Mouse (Mus musculus): ENCODE measurements around the gene Habp2. TPM values are rescaled to one million over a fixed set of nuclear protein-coding genes. Genes with fewer than 3 reads are reported as not detected.
A peak's percentile ranks its signal among the peaks of the same experiment; 100 is the strongest.
"Not testable (repeated sequence)": the region's sequence is repeated elsewhere in the genome, so short reads cannot be mapped to it uniquely, and the experiment has no call there.

The Habp2 gene
- total RNA-seq, 2 experiments from 2014 or later: not detected

DNA sequence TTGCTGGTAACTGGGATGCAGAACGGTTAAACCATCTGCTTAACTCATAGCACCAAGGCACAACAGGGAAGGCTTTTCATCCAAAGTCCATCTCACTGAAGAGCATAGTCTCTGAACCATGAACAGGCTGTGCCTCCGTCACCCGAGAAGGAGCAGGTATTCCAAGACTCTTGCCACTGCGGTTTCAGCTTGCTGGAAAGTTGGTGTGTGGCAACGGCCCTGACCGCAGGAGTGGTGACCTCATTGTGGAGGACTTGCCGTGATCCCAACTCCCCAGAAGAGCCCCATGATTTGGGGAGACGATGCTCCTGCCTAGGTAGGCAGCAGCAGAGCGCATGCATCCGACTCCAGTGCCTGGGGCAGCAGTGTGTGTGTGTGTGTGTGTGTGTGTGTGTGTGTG lies 66.8 kb downstream of the Habp2 start:
- TF ChIP-seq CTCF (conservative IDR thresholded peaks at IDR 0.05): no peak
- Histone ChIP-seq H3K4me3 (no peak overlapping the region), H3K27ac (no peak overlapping the region)
- no peak for DNase-seq (ENCODE audit: low spot score in 2 of 2)

DNA sequence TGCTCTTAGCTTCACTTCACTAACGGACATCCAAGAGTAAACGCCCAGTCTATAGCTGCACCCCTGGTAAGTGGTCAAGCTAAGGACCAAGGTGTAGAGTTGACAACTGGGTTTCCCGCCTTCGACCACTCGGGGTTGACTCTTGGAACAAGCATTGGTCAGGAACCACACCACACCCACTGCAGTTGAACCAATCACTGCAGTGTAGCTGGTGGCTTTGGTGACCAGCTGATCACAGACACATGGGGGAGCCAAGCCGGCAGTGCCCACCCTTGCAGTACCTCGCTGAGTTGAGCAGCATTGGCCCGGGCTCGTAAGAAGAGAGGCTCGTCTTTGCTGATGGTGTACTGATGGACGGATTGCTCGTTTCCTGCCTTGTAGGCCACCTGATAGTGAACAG lies 68.3 kb downstream of the Habp2 start:
- H3K27ac ChIP-seq: no peak overlapping the region
- TF ChIP-seq CTCF (conservative IDR thresholded peaks at IDR 0.05): no peak
- H3K4me3 ChIP-seq: no peak overlapping the region
- DNase-seq (ENCODE audit: low spot score in 2 of 2): no peak

DNA sequence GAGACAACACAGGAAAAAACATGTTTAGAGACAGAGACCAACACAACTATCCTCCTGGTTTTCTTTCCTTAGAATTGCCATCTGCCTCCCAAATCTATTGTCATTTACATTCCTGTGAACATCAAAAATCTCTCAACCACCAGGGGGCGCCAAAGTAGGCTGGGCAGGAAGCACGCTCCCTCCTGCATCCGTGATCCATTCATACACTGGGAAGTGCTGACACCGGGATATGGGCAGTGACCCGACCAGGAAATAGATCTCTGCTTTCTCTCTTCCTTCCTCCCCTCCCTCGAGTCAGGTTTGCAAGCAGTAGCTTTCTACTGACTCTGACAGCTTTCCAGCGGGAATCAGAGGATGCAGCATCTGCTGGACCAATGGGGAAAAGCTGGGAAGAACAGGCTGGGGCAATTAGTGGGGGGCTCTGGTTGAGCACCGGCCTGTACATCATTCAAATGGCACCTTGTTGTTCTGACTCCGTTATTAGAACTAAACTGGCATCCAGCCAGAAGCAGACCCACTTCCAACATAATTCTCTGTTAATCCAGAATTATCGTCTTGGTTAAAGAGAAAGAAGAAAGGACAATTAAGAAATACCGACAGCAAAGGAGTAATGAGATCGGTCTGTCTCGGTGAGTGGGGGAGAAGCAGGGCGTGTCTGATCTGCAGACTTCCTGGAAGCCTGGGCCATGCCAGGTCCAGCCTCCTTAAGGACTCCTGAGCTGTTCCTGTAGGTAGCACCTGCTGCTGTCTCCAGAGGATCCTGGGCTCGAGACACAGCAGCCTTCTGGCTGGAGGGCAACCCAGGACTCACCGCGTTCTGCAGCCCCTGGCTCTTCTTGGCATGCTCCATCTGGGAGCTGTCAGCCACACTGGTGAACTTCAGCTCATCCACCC lies 69.8 kb downstream of the Habp2 start:
- peak; percentile 84 for TF ChIP-seq CTCF (conservative IDR thresholded peaks at IDR 0.05)
- no peak overlapping the region for H3K4me3 ChIP-seq
- no peak overlapping the region for H3K27ac ChIP-seq
- peak; percentile 54 to 78 for DNase-seq (ENCODE audit: low spot score in 2 of 2)

DNA sequence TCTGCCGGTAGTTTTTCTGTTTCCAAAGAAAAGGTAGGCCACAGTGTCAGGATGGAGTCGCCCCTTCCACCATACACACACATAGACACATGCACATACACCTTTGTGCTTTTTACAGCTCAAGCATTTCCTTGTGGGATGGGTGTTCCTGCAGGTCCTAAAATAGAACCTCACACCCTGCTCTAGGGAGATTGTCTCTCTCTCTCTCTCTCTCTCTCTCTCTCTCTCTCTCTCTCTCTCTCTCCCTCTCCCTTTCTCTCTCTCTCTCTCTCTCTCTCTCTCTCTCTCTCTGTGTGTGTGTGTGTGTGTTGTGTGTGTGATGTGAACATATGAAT lies 70.4 kb downstream of the Habp2 start:
- H3K4me3 ChIP-seq; DNase-seq (ENCODE audit: low spot score in 2 of 2); H3K27ac ChIP-seq: not testable (repeated sequence)

DNA sequence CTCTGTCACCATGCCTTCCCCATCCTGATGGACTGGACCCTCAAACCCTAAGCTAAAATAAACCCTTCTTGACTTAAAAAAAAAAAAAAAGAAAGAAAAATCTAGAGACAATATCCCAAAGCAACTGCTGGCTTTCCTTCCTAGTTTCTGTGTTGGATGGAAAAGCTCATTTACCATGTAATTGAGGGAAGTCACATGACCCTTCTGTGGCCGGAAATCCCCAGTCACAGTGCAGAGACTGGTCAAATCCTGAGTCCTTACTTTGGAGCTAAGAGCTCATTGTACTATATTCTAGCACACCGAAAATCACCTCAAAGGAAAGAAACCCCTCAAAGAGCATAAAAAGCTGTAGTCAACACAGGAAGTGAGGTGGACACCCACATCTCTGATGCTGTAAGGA lies 72.0 kb downstream of the Habp2 start:
- H3K4me3 ChIP-seq: no peak overlapping the region
- no peak for TF ChIP-seq CTCF (conservative IDR thresholded peaks at IDR 0.05)
- no peak overlapping the region for H3K27ac ChIP-seq
- DNase-seq (ENCODE audit: low spot score in 2 of 2): no peak

DNA sequence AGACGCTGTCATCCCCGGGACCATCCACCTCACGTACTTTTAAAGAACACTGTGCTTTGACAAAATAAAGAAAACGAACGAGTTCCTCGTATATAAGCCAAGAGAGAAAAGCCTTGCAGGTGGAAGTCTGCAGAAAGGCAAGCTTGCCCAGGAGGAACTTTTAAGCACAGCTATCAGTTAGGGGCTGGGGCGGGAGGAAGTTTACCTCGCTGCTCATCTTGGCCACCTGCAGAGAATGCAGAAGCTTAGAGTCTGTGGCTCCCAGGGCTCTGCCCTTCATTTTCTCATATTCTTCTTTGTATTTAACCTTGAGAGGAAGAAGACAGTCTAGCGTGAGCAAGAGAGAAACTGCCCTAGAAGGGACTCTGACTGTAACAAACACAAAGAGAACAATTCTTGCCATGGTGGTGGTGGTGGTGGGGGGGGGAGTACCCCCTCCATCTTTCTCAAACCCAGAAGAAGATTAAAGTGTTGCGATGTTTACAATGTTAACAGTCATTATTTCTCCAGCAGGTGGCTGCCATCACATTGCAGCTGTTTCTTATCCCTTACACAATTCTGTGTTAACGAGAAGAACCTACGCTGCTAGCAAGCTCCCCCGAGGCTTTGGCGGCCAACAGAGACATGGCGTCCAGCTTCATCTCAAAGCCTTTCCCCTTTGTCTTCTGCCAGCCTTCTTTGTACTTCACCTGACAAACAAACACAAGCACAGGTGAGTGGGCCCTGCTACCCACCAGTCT lies 77.0 kb downstream of the Habp2 start:
- no peak overlapping the region for H3K27ac ChIP-seq
- no peak overlapping the region for H3K4me3 ChIP-seq
- no peak for TF ChIP-seq CTCF (conservative IDR thresholded peaks at IDR 0.05)
- no peak for DNase-seq (ENCODE audit: low spot score in 2 of 2)

DNA sequence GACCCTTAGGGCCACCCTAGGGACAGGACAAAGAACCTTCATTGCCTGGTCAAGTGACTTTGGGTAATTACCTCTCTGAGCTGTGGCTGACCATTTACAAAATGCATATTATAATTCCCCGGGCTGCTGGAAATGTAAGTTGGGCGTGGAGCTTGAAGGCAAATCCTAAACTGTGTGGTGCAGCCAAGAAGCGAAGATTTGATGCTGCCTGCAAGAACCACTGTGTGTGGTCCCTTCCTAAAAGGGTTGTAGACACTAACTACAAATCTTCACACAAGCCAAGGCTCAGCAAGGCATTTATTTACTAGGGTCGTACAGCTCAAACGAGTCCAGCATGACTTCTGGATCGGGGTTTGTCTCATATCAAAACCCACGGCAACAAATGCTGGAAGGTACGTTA lies 77.6 kb downstream of the Habp2 start:
- H3K4me3 ChIP-seq: no peak overlapping the region

DNA sequence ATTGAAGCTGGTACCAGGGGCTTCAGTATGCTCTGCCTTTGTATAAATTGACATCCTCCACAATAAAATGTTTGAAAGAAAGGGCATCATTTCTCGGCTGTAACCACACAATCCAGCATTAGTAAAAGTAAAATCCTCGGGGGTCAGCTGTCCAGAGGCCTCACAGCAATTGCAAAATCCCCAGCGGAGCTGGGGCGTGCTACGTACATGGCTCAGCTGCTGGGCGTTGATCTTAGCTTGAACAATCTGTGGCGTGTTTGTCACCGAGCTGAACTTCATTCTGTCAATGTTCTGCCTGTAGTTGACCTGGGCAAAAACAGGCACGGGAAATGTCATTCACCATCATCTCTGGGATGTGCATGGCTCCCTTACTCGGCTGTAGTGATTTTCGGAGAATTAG lies 79.2 kb downstream of the Habp2 start:
- DNase-seq (ENCODE audit: low spot score in 2 of 2): no peak
- Histone ChIP-seq H3K4me3 (no peak overlapping the region), H3K27ac (no peak overlapping the region)
- no peak for TF ChIP-seq CTCF (conservative IDR thresholded peaks at IDR 0.05)

More for the DNA sequence above, 77.6 kb downstream of the Habp2 start:
- DNase-seq (ENCODE audit: low spot score in 2 of 2): no peak
- no peak for TF ChIP-seq CTCF (conservative IDR thresholded peaks at IDR 0.05)
- no peak overlapping the region for H3K27ac ChIP-seq

DNA sequence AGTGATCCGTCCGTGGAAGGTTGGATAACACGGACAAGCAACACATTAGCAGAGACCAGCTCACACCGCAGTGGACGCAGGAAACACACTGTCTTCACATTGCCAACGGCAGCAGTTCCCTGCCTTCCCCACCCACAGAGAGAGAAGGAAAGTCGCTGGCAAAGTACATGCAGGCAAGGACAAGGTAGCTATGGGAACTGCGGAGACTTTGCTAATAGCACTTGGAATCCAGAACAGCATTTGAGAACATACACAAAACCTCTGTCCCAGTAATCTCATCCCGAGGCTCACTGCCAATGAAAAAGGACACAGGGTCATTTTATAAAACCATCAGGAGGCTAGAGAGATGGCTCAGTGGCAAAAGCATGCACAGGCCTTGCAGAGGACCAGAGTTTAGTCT lies 79.7 kb downstream of the Habp2 start:
- Histone ChIP-seq H3K4me3 (no peak overlapping the region), H3K27ac (no peak overlapping the region)
- no peak for TF ChIP-seq CTCF (conservative IDR thresholded peaks at IDR 0.05)
- no peak for DNase-seq (ENCODE audit: low spot score in 2 of 2)

DNA sequence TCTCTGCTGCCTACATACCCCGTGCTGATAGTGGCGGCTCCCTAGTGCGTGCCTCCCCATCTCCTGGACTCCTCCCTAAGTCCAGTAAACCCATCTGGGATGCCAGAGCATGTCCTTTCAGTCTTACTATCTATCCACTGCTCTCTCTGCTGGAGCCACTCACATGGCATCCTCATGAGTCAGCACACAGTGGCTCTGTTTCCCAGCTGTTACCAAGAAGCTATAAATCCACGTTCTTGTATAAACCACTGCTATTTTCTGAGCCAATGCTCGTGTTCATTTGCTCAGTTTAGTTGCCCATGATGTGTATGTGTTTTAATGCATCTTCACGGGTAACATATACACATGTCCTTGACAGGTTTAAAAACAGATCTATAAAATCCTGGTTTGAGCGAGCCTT lies 80.8 kb downstream of the Habp2 start:
- no peak for TF ChIP-seq CTCF (conservative IDR thresholded peaks at IDR 0.05)
- no peak overlapping the region for H3K4me3 ChIP-seq
- DNase-seq (ENCODE audit: low spot score in 2 of 2): no peak
- H3K27ac ChIP-seq: no peak overlapping the region

DNA sequence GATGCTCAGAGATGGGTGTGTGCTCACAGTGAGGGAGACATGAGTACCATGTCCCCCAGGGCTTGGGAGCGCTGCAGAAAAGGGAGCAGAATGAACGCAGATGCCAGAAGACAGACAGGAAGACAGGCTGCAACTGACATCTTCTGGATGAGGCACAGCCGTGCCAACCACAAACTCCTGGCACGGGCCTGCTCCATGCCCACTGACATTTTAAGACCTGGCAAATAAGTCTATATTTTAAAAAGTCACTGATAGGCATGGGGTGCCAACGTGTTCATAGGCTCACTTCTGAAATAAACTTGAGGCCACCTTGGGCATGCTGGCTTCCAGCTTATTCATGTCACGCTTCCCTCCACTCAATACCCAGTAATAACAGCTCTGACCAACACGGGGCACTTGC lies 82.0 kb downstream of the Habp2 start:
- no peak for DNase-seq (ENCODE audit: low spot score in 2 of 2)

More for the DNA sequence above, 82.0 kb downstream of the Habp2 start:
- no peak overlapping the region for H3K27ac ChIP-seq
- no peak overlapping the region for H3K4me3 ChIP-seq
- no peak for TF ChIP-seq CTCF (conservative IDR thresholded peaks at IDR 0.05)

Other genes with a start within 250 kb of the Habp2 start
- under 1 TPM; 0.15 TPM for gene Nrap, start 102.9 kb downstream of the Habp2 start, total RNA-seq (2021)
- gene Casp7, start 110.0 kb downstream of the Habp2 start, total RNA-seq (2021): 1 to 10 TPM; 2.3 to 2.6 TPM
- gene Plekhs1, start 174.5 kb downstream of the Habp2 start, total RNA-seq (2021): under 1 TPM; 0.17 to 0.54 TPM